Mouse (Mus musculus) forebrain, postnatal 0 days (tissue): Measurements from ENCODE around the gene Edil3. TPM values are rescaled to one million over a fixed set of nuclear protein-coding genes. Genes with fewer than 3 reads are reported as not detected.

Source experiments
- ATAC-seq: fragments of 200-750 bp; cut with Nextera tagmentation; 2 replicates; pipeline ENCODE4 v1.8.0; 2017; ENCODE audit warnings: mild to moderate bottlenecking, moderate library complexity
- DNase-seq: peaks from one replicate; pipeline ENCODE4 v3.0.0-alpha.2; 2015
- H3K27ac ChIP-seq: fragments of 300-500 bp; sonication (generic); 2 replicates; pipeline ENCODE4 v1.5.1; 2014; ENCODE audit warnings: low read depth, mild to moderate bottlenecking, antibody characterized with exemption, low read length, moderate library complexity, mixed read lengths
- H3K27me3 ChIP-seq: fragments of 300-500 bp; sonication (generic); 2 replicates; pipeline ENCODE4 v1.6.1; 2014; ENCODE audit warnings: mild to moderate bottlenecking, low read length, mixed read lengths; ENCODE audit not compliant: insufficient read depth
- H3K36me3 ChIP-seq: fragments of 300-500 bp; sonication (generic); 2 replicates; pipeline ENCODE4 v1.6.1; 2014; ENCODE audit warnings: mild to moderate bottlenecking, moderate library complexity; ENCODE audit not compliant: insufficient read depth
- H3K4me1 ChIP-seq: fragments of 300-500 bp; sonication (generic); 2 replicates; pipeline ENCODE4 v1.6.1; 2014; ENCODE audit warnings: antibody characterized with exemption; ENCODE audit not compliant: insufficient read depth
- H3K4me2 ChIP-seq: fragments of 300-500 bp; sonication (generic); 2 replicates; pipeline ENCODE4 v1.6.1; 2014; ENCODE audit warnings: low read depth, mild to moderate bottlenecking, moderate library complexity
- H3K4me3 ChIP-seq: fragments of 300-500 bp; sonication (generic); 2 replicates; pipeline ENCODE4 v1.5.1; 2014; ENCODE audit warnings: low read depth, low read length, mixed read lengths
- H3K9ac ChIP-seq: fragments of 300-500 bp; sonication (generic); 2 replicates; pipeline ENCODE4 v1.6.1; 2014; ENCODE audit warnings: mild to moderate bottlenecking
- H3K9me3 ChIP-seq: fragments of 300-500 bp; sonication (generic); 2 replicates; pipeline ENCODE4 v1.6.1; 2016; ENCODE audit warnings: low read length
- CTCF ChIP-seq: sonication (generic); IDR thresholded peaks from 2 replicates; pipeline ENCODE4 v1.5.1; 2016; ENCODE audit warnings: antibody characterized with exemption, control low read depth, low read depth
- WGBS: fragments of 180-500 bp; shearing (Covaris S2); extraction: QIAGEN DNeasy Blood & Tissue Kit; methylation state at CpG from one replicate; pipeline ENCODE4 v1.1.7; 2014; 5-methylcytosine and 5-hydroxymethylcytosine counted together
- polyA plus RNA-seq: library from polyadenylated mRNA; unstranded; fragments of >200 nt; fragmentation: Nextera tagmentation; extraction: Ambion mirVana; gene quantifications from 2 replicates; pipeline ENCODE4 v1.2.1, GENCODE M21; 2015
- total RNA-seq: library from RNA; depleted of rRNA; stranded (reverse); fragments of >200 nt; gene quantifications from 2 replicates; pipeline ENCODE4 v1.2.3, GENCODE M21; 2014

The Edil3 gene
- total and polyA plus RNA-seq, 2 experiments from 2014 or later = 36.4 to 75.1 TPM

- ATAC-seq = no peak
- WGBS = 22% methylated on average over 1 of the region's 1 CpGs
- no peak overlapping the region for H3K27ac ChIP-seq
- H3K27me3 ChIP-seq = no peaks in the 10 kb centered on the region
- H3K4me2 ChIP-seq = no peak overlapping the region
- H3K36me3 ChIP-seq = no peaks in the 10 kb centered on the region
- no peaks in the 10 kb centered on the region for H3K9me3 ChIP-seq
- no peaks in the 10 kb centered on the region for H3K4me1 ChIP-seq
- no peak for TF ChIP-seq CTCF
- no peak for DNase-seq
- H3K4me3 ChIP-seq = no peak overlapping the region
- H3K9ac ChIP-seq = no peak overlapping the region
Observed at GRCm38 (mm10) chr13:89076212-89076611, 254.9 kb downstream of the Edil3 start.

GRCm38 (mm10) chr13:89105889-89106288, 284.6 kb downstream of the Edil3 start:
- Histone ChIP-seq H3K36me3 (no peaks in the 10 kb centered on the region), H3K9ac (no peak overlapping the region), H3K27me3 (no peaks in the 10 kb centered on the region), H3K4me3 (no peak overlapping the region), H3K4me2 (no peak overlapping the region), H3K27ac (no peak overlapping the region), H3K4me1 (no peaks in the 10 kb centered on the region), H3K9me3 (no peaks in the 10 kb centered on the region)
- TF ChIP-seq CTCF = no peak
- ATAC-seq (no peak), DNase-seq (no peak)
- 63% methylated on average over 1 of the region's 1 CpGs for WGBS

- Histone ChIP-seq H3K4me2 (no peak overlapping the region), H3K9ac (no peak overlapping the region), H3K9me3 (no peaks in the 10 kb centered on the region), H3K27ac (no peak overlapping the region), H3K4me1 (no peaks in the 10 kb centered on the region), H3K27me3 (no peaks in the 10 kb centered on the region), H3K36me3 (no peaks in the 10 kb centered on the region), H3K4me3 (no peak overlapping the region)
- DNase-seq (no peak), ATAC-seq (no peak)
- WGBS = 50% methylated on average over 2 of the region's 2 CpGs
- TF ChIP-seq CTCF = no peak
Observed at GRCm38 (mm10) chr13:89117551-89117950, 296.3 kb downstream of the Edil3 start.

GRCm38 (mm10) chr13:89119809-89120208, 298.5 kb downstream of the Edil3 start:
- H3K4me1 ChIP-seq = no peaks in the 10 kb centered on the region
- no peaks in the 10 kb centered on the region for H3K27me3 ChIP-seq
- ATAC-seq = no peak
- H3K36me3 ChIP-seq = no peaks in the 10 kb centered on the region
- 44% methylated on average over 8 of the region's 8 CpGs for WGBS
- TF ChIP-seq CTCF = no peak
- H3K9ac ChIP-seq = no peak overlapping the region
- no peaks in the 10 kb centered on the region for H3K9me3 ChIP-seq
- H3K4me2 ChIP-seq = no peak overlapping the region
- H3K4me3 ChIP-seq = no peak overlapping the region
- H3K27ac ChIP-seq = no peak overlapping the region
- DNase-seq = no peak

GRCm38 (mm10) chr13:89122511-89123253, 301.4 kb downstream of the Edil3 start:
- ATAC-seq (no peak), DNase-seq (no peak)
- WGBS = 49% methylated on average over 6 of the region's 6 CpGs
- no peaks in the 10 kb centered on the region for H3K9me3 ChIP-seq
- H3K9ac ChIP-seq = no peak overlapping the region
- no peak overlapping the region for H3K27ac ChIP-seq
- H3K4me1 ChIP-seq = no peaks in the 10 kb centered on the region
- no peak overlapping the region for H3K4me2 ChIP-seq
- H3K4me3 ChIP-seq = no peak overlapping the region
- TF ChIP-seq CTCF = no peak
- H3K36me3 ChIP-seq = no peaks in the 10 kb centered on the region
- H3K27me3 ChIP-seq = no peaks in the 10 kb centered on the region

GRCm38 (mm10) chr13:89123396-89123795, 302.1 kb downstream of the Edil3 start:
- H3K4me1 ChIP-seq = no peaks in the 10 kb centered on the region
- no peak for TF ChIP-seq CTCF
- no peaks in the 10 kb centered on the region for H3K36me3 ChIP-seq
- H3K27me3 ChIP-seq = no peaks in the 10 kb centered on the region
- no peaks in the 10 kb centered on the region for H3K9me3 ChIP-seq
- no peak for ATAC-seq
- 86% methylated on average over 5 of the region's 5 CpGs for WGBS
- H3K9ac ChIP-seq = no peak overlapping the region
- no peak for DNase-seq
- H3K27ac ChIP-seq = no peak overlapping the region
- H3K4me3 ChIP-seq = no peak overlapping the region
- no peak overlapping the region for H3K4me2 ChIP-seq

- TF ChIP-seq CTCF = no peak
- Histone ChIP-seq H3K27me3 (no peaks in the 10 kb centered on the region), H3K4me1 (0 out of 2 replicates have a peak, but pooled peaks cover 3% of the 10 kb centered on the region), H3K27ac (no peak overlapping the region), H3K36me3 (no peaks in the 10 kb centered on the region), H3K4me2 (no peak overlapping the region), H3K9ac (no peak overlapping the region), H3K9me3 (no peaks in the 10 kb centered on the region), H3K4me3 (no peak overlapping the region)
- ATAC-seq = peak; percentile 29; the same call in 1 of the 2 replicates
- peak; percentile 12 for DNase-seq
- WGBS = 35% methylated on average over 4 of the region's 4 CpGs
Observed at GRCm38 (mm10) chr13:89146056-89146547, 324.8 kb downstream of the Edil3 start.
